Mouse (Mus musculus) erythroblast, embryonic 14.5 days (primary cell): ENCODE data around the gene Tdrd5.

Source experiments
- GATA1 ChIP-seq: IDR thresholded peaks from 2 replicates; pipeline ENCODE4 v1.6.1; 2012; ENCODE audit warnings: low read length, inconsistent platforms, mixed read lengths
- TAL1 ChIP-seq: IDR thresholded peaks from 3 replicates; pipeline ENCODE4 v1.6.1; 2012; ENCODE audit warnings: low read length, inconsistent platforms, mixed read lengths

DNA sequence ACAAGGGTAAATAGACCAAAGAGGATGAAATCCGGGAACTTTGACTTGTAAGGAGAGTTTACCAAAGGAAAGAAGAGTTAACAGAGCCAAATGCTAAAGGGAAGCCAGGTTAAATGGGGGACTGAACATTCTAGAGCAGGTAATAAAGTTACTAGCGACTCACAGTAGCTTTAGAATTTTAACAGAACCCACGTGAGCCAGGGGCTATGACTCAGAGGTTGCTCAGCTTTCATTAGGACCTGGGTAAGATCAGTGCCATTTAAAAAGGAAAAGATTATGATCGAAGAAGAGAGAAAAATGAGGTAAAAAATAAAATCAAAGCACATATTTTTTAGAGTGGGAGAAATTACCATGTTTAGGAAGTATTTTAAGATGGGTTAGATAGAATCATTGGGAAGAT, 37.4 kb upstream of the Tdrd5 start:
- TF ChIP-seq TAL1 = no peak
- TF ChIP-seq GATA1 = no peak
